In the genomic region with DNA sequence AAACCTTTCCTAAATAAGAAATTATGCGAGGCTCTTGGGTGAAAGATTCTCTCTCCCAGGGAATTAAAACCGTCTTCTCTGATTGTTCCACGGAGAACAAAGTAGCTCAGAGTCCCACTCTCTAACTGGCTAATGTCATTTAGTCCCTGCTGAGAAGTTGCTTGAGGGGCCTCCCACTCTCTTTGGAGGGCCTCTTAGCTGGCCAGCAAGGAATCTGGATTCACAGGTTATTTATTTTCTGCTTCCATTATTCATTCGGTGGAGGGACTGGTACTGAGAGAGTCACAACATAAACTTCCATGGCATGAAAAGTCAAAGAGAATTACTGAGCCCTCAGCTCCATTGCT, we compare ENCODE assay signal across 12 mouse cellular contexts.
A peak's percentile ranks its signal among the peaks of the same experiment; 100 is the strongest.
DNase-seq lines count a peak whose midpoint lies in the region; ATAC-seq lines count a peak whose summit lies in the region.
"Had no signal": no experiment of that assay in that cellular context is flagged by ENCODE, and none has a peak within 500 bp of the region (broad histone marks: within the 10 kb centered on the region; RNA-seq: fewer than 3 reads in every experiment).

No protein-coding gene starts in this region.

- 9% methylated on average over 4 of the region's 4 CpGs for WGBS in forebrain, embryonic 10.5 days
- WGBS in forebrain, embryonic 16.5 days, result 0% methylated on average over 4 of the region's 4 CpGs
- 4% methylated on average over 4 of the region's 4 CpGs for WGBS in hindbrain, embryonic 14.5 days
- WGBS in midbrain, embryonic 15.5 days, result 5% methylated on average over 4 of the region's 4 CpGs

- H3K4me2 ChIP-seq in forebrain, embryonic 16.5 days (ENCODE audit: low read length), result no peak overlapping the region
- 0 out of 2 replicates have a peak overlapping the region, but pooled peaks have one; percentile 10 for H3K4me2 ChIP-seq in hindbrain, embryonic 14.5 days (replicated peaks)
- H3K4me2 ChIP-seq in midbrain, embryonic 15.5 days, result no peak overlapping the region

- no peak overlapping the region for H3K9ac ChIP-seq in forebrain, embryonic 16.5 days (replicated peaks; ENCODE audit: low read depth, low read length)
- no peak overlapping the region for H3K9ac ChIP-seq in hindbrain, embryonic 14.5 days
- H3K9ac ChIP-seq in midbrain, embryonic 15.5 days, result no peak overlapping the region

- ATAC-seq in forebrain, embryonic 16.5 days, result no peak
- ATAC-seq in hindbrain, embryonic 14.5 days (ENCODE audit: low FRiP score), result 0 out of 2 replicates have a peak, but pooled peaks have one; percentile 15
- ATAC-seq in midbrain, embryonic 15.5 days (replicated peaks), result peak; percentile 45; the same call in 1 of the 2 replicates
- no peak for ATAC-seq in cerebellum, adult (ENCODE audit: insufficient number of reproducible peaks, low FRiP score, low TSS enrichment)

- H3K36me3 ChIP-seq in forebrain, embryonic 10.5 days (replicated peaks), result no peaks in the 10 kb centered on the region
- H3K36me3 ChIP-seq in forebrain, embryonic 16.5 days (ENCODE audit: control insufficient read depth, insufficient read depth), result no peaks in the 10 kb centered on the region
- no peaks in the 10 kb centered on the region for H3K36me3 ChIP-seq in hindbrain, embryonic 14.5 days (replicated peaks; ENCODE audit: control insufficient read depth, insufficient read depth)
- no peaks in the 10 kb centered on the region for H3K36me3 ChIP-seq in midbrain, embryonic 15.5 days (replicated peaks)

- H3K4me3 ChIP-seq in forebrain, embryonic 10.5 days, result no peak overlapping the region
- no peak overlapping the region for H3K4me3 ChIP-seq in forebrain, embryonic 16.5 days (replicated peaks; ENCODE audit: low read length)
- no peak overlapping the region for H3K4me3 ChIP-seq in hindbrain, embryonic 14.5 days (replicated peaks; ENCODE audit: low read length)
- no peak overlapping the region for H3K4me3 ChIP-seq in midbrain, embryonic 15.5 days
- H3K4me3 ChIP-seq: gastrocnemius, adult 2 months; layer of hippocampus, adult 2 months had no signal

- H3K27ac ChIP-seq in forebrain, embryonic 10.5 days, result peak overlapping the region; percentile 74
- no peak overlapping the region for H3K27ac ChIP-seq in forebrain, embryonic 16.5 days (ENCODE audit: low read length)
- H3K27ac ChIP-seq in hindbrain, embryonic 14.5 days, result peak overlapping the region; percentile 10; the same call in 1 of the 2 replicates
- no peak overlapping the region for H3K27ac ChIP-seq in midbrain, embryonic 15.5 days
- H3K27ac ChIP-seq: gastrocnemius, adult 2 months; layer of hippocampus, adult 2 months had no signal

- peaks cover 27% of the 10 kb centered on the region for H3K4me1 ChIP-seq in forebrain, embryonic 10.5 days
- peaks cover 18% of the 10 kb centered on the region for H3K4me1 ChIP-seq in forebrain, embryonic 16.5 days (replicated peaks; ENCODE audit: control insufficient read depth, insufficient read depth, low read length)
- H3K4me1 ChIP-seq in hindbrain, embryonic 14.5 days (replicated peaks; ENCODE audit: control insufficient read depth, insufficient read depth, low read length), result peaks cover 20% of the 10 kb centered on the region
- H3K4me1 ChIP-seq in midbrain, embryonic 15.5 days, result peaks cover 8% of the 10 kb centered on the region

- DNase-seq in forebrain, embryonic 10.5 days (ENCODE audit: extremely low spot score, low spot score), result no peak
- peak; percentile 12 for DNase-seq in Muller cell, postnatal 12 days (ENCODE audit: inconsistent ontology term)
- DNase-seq in hindbrain, embryonic 14.5 days (ENCODE audit: low spot score), result no peak
- DNase-seq in cerebellum, postnatal 4 days (ENCODE audit: low spot score in 2 of 2), result no peak
- no peak for DNase-seq in urinary bladder, postnatal 10 days (ENCODE audit: low spot score)
- DNase-seq: cerebellum, adult 9-10 months; gastrocnemius, adult 2 months; lung, adult 18-20 months had no signal

- H3K27me3 ChIP-seq in forebrain, embryonic 10.5 days (ENCODE audit: poor library complexity, severe bottlenecking), result peaks cover 32% of the 10 kb centered on the region; the same call in 1 of the 2 replicates
- no peaks in the 10 kb centered on the region for H3K27me3 ChIP-seq in forebrain, embryonic 16.5 days (replicated peaks; ENCODE audit: control insufficient read depth, insufficient read depth, low read length)
- no peaks in the 10 kb centered on the region for H3K27me3 ChIP-seq in hindbrain, embryonic 14.5 days (ENCODE audit: control insufficient read depth, insufficient read depth, low read length)
- H3K27me3 ChIP-seq in midbrain, embryonic 15.5 days (replicated peaks), result no peaks in the 10 kb centered on the region; the same call in 1 of the 2 replicates

- H3K9me3 ChIP-seq in forebrain, embryonic 10.5 days, result no peaks in the 10 kb centered on the region
- H3K9me3 ChIP-seq in forebrain, embryonic 16.5 days (ENCODE audit: control insufficient read depth, low read length), result no peaks in the 10 kb centered on the region
- no peaks in the 10 kb centered on the region for H3K9me3 ChIP-seq in hindbrain, embryonic 14.5 days (ENCODE audit: control insufficient read depth, low read length)
- H3K9me3 ChIP-seq in midbrain, embryonic 15.5 days, result no peaks in the 10 kb centered on the region

Comparison
In these comparisons a context has a peak if more than half of its experiments do, and no peak if none do; other contexts are left out.
1. H3K27ac ChIP-seq: peak in forebrain, embryonic 10.5 days (single experiment) and hindbrain, embryonic 14.5 days (single experiment); none in forebrain, embryonic 16.5 days (single experiment) and midbrain, embryonic 15.5 days (single experiment).
2. ATAC-seq: peak in hindbrain, embryonic 14.5 days (single experiment) and midbrain, embryonic 15.5 days (single experiment); none in forebrain, embryonic 16.5 days (single experiment) and cerebellum, adult (single experiment).